Mouse (Mus musculus): ENCODE measurements around the gene Lzts2.

- TF ChIP-seq CTCF (IDR thresholded peaks at IDR 0.05; ENCODE audit: control insufficient read depth, insufficient read depth, low read length), result no peak
- no peak for TF ChIP-seq POLR2A (IDR thresholded peaks at IDR 0.05; ENCODE audit: borderline replicate concordance, control insufficient read depth, low read depth, low read length)
These were observed 30.8 kb upstream of the Lzts2 start for GRCm38 (mm10) chr19:44983366-44983765.
